Mouse (Mus musculus) ovary, adult 18-20 months (tissue): ENCODE measurements around the gene Dock7.

Experiments used
- DNase-seq: peaks from one replicate; pipeline ENCODE4 v3.0.0; 2022; ENCODE audit warnings: low spot score, mixed read lengths

Dock7 gene

GRCm38 (mm10) chr4:98887148-98887547 lies 233.6 kb downstream of the Dock7 start:
- peak; percentile 8 for DNase-seq
